Mouse (Mus musculus): ENCODE measurements around the gene Szrd1.

Gene Szrd1

DNA sequence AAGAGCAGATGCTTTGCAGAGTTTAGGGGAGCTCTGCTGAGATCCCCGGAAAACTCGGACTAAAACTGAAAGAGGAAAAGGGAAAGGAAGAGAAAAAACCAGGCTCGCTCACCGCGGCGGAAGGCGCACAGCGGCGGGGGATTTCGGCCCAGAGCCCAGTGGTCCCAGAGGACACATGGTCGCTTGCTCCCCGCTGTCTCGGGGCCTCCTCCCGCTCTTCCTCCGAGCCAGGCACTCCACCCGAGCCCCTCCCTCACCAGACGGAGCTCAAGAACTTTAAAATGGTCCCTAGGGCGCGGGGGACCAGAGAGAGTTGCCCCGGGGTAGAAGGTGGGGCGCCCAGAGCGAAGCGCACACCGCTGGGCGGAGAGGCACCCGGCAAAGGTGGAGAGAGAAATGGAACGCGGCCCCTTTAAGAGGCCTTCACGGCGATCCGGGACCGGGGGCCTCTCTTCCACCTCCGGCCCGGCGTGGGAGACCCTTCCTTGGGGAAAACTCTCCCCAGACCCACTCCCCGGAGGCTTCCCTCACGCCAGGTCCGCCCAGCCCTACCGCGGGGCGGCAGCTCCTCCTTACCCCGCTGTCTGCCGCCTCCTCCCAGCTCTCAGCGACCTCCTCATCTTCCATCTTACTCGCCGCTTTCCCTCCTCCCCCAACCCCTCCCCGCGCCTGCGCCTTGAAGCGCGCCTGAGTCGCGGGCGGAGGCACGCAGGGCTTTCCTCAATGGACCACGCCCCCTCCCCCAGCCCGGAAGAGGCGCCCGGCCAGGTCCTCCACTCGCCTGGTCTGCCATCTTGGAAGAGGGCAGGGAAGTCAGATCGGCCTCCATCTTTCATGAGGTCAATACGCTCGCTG is at the start of gene Szrd1:
Gene Szrd1, minus strand, starts transcription at position 660 of the 855 bp plus-strand sequence.
- DNase-seq (ENCODE audit: low read depth, low spot score), result peak; percentile 97

GRCm38 (mm10) chr4:141186923-141187836 is 47.6 kb upstream of the Szrd1 start:
- DNase-seq (ENCODE audit: low read depth, low spot score), result no peak

DNA sequence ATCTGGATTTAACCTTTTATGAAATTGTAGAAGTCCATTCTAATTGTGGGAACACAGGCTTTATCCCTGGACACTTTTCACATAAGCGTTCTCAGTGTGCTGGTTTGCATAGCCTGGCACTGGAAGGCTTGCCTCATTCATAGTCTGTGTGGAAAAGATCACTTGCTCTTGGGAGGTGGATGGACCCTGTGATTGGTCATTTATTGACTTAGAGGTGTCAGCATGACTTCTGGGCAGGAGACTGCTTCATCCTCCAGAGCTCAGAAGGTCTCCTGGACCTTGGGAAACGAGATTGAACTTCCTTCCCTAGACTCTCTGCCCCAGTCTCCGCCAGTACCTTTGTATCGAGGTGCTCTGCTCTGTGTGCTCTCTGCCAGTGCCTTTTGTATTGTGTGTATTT is 44.9 kb upstream of the Szrd1 start:
- DNase-seq (ENCODE audit: low read depth, low spot score), result no peak

DNA sequence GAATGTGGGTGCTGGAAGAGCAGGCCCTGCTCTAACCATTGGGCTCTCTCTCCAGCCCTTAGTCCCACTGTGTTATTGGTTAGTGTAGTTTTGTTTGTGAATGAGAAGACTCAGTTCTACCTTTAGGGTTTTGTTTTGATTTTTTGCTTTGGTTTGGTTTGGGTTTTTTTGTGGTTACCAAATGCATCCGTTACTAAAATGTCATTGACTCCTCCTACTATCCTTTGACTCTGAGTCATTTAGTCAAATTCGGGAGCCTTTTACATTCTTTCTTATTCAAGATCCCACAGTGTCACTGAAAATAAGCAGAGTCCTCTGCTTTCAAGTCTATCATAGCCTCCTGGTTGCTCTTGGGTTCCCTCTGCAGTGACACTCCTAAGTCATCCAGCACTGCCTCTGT is 44.4 kb upstream of the Szrd1 start:
- DNase-seq (ENCODE audit: low read depth, low spot score), result no peak

DNA sequence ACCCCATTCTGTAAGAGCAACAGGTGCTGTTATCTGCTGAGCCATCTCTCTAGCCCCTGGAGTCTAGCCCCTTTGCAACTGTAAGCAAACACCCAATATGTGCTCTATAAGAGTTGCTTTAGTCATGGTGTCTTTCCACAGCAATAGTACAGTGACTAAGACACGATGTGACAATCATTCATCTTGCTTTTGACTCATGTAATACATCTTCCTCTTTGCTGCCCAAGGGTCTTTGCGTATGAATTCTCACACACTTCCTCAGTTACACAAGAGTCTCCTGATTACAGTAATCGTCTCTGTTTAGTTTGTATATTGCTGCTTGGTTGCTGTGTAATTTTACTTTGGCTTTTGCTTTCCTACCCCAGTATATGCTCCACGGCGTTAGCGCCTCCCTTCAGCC is 42.4 kb upstream of the Szrd1 start:
- DNase-seq (ENCODE audit: low read depth, low spot score), result no peak

- DNase-seq (ENCODE audit: low read depth, low spot score), result no peak
These were observed 41.3 kb upstream of the Szrd1 start for GRCm38 (mm10) chr4:141180831-141181230.

GRCm38 (mm10) chr4:141178500-141178899 is 38.9 kb upstream of the Szrd1 start:
- no peak for DNase-seq (ENCODE audit: low read depth, low spot score)

GRCm38 (mm10) chr4:141176328-141176838 is 36.8 kb upstream of the Szrd1 start:
- no peak for DNase-seq (ENCODE audit: low read depth, low spot score)

GRCm38 (mm10) chr4:141175783-141176182 is 36.2 kb upstream of the Szrd1 start:
- no peak for DNase-seq (ENCODE audit: low read depth, low spot score)

GRCm38 (mm10) chr4:141172121-141172520 is 32.5 kb upstream of the Szrd1 start:
- DNase-seq (ENCODE audit: low read depth, low spot score), result no peak

- no peak for DNase-seq (ENCODE audit: low read depth, low spot score)
These were observed 27.6 kb upstream of the Szrd1 start for GRCm38 (mm10) chr4:141167156-141167555.

DNA sequence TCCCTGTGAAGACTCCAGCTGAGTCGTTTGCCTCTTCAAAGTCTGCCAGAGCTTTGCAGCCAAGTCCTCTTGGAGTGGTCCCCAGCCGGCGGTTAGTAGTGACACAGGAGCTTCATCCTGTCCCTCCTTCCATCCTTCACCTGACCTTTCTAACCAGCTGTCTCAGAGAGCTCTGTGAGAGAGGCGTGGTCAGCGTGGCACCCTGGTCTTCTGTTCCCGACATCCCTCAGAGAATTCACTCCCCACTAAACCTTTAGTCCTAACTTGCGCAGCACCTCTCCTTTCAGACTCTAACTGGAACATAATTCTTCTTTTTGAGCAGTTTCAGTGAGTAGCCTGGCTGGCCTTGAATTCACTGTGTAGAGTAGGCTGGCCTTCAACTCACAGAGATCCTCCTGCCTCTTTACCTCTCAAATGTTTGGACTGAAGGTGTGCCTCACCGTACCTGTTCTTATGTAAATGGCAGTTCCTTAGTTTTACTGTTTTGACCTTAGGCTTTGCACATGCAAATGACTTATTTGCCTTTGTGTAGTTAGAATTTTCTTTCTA is 26.2 kb upstream of the Szrd1 start:
- DNase-seq (ENCODE audit: low read depth, low spot score), result no peak

DNA sequence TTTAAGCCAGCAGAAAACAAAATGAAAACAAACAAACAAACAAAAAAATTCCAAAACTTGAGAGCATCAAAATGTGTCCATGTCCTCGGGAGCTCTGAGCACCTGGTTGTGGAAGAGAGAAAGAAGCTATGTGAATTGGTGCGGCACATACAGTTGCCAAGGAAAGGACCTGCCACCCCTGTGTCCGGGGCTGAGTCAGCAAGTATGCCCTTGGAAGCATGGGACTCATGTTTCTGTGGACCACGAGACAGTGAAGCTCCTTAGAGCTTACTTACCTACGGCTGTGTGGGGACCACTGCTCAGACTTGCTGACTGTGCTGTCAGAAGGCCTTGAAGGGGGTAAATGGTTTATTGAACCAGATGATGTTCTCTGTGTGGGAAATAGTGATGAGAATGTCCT is 24.2 kb upstream of the Szrd1 start:
- DNase-seq (ENCODE audit: low read depth, low spot score), result no peak

- no peak for DNase-seq (ENCODE audit: low read depth, low spot score)
These were observed 22.2 kb upstream of the Szrd1 start for GRCm38 (mm10) chr4:141161699-141162208.

DNA sequence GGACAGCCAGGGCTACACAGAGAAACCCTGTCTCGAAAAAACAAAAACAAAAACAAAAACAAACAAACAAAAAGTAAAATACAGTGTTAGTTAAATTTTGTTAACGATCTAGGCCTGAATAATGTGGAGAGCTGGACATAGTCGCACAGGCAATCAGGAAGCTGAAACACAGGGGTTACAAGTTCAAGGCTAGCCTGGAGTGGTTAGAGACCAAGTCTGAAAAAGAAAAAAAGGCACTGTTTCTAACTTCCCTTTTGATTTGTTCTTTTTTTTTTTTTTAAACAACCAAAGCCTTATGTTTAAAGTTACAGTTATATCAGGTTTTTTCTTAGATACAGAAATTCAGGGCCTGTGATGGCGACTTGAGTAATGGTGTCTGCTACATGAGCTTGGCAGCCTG is 20.6 kb upstream of the Szrd1 start:
- DNase-seq (ENCODE audit: low read depth, low spot score), result no peak

DNA sequence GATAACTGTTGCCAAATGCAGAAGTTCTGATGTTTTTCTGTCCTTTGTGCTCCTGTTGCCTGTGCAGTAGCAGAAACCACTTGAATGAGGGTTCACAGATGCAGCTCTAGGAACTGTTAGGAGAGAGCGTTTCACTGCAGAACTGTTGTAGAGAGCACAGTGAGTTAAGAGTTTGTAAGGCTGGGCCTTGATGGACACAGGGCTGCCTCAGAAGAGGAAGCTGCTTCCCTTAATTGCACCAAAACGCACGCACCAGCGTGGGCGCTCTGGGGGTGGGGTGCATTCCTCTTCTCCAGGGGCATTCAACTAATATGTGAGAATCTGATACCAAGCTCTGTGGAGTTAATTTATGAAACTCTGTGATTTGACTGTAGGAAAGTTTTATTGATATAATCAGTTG is 20.1 kb upstream of the Szrd1 start:
- no peak for DNase-seq (ENCODE audit: low read depth, low spot score)

DNA sequence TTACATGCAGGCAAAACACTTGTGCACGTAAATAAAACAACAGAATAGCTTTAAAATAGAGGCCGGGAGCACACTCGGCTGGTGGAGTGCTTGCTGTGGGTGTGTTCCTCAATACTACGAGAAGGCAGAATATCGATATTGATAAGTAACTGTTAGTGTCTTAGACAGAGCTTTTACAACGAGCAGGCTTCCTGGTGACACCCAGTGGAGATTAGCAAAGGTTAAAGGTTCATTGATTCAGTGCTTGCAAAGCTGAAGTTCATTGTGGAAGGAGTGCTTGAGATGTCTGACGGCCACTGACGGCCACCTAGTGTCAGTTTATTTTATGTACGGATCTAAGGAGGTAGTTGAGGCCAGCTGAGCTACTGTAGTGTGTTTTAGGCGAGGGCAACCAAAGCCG is 19.5 kb upstream of the Szrd1 start:
- DNase-seq (ENCODE audit: low read depth, low spot score), result no peak

DNA sequence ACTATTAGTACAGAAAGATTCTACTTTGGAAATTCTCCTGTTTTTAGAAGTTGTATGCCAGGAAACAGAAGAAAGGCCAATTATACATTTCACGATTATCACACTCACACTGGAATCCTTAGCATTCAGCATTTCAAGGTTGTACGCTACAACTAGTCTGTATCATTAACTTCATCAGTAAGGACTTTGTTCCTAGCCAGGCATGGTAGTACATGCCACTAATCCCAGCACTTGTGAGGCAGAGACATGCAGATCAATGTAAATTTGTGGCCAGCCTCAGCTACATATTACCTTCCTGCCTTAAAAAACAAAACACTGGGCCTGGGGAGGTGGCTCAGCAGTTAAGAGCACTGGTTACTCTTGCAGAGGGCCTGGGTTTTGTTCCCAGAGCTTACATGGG is 19.0 kb upstream of the Szrd1 start:
- no peak for DNase-seq (ENCODE audit: low read depth, low spot score)

- no peak for DNase-seq (ENCODE audit: low read depth, low spot score)
These were observed 17.9 kb upstream of the Szrd1 start for GRCm38 (mm10) chr4:141157485-141157884.

DNA sequence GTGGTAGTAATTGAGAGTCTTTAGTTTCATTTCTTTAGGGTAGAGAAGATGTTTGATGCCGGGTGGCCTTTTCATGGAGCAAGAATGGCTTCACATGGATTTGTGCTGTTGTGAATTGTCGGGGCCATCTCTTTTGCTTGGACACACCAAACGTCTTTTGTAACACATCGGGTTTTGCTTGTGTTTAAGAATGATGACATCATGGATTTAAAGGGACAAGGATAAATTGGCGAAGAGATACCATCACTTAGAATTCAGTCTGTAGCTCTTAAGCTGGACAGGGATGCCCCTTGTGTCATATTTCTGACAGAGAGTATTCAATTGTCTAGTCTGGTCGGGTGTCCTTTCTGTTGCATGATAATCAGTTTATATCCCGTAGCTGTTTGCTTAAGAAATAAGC is 9.5 kb upstream of the Szrd1 start:
- no peak for DNase-seq (ENCODE audit: low read depth, low spot score)

GRCm38 (mm10) chr4:141148009-141148801 is 8.6 kb upstream of the Szrd1 start:
- DNase-seq (ENCODE audit: low read depth, low spot score), result no peak

Data from retina, adult 2 months (tissue).